Mouse (Mus musculus): ENCODE data around the gene Gpr55. TPM values are rescaled to one million over a fixed set of nuclear protein-coding genes. Genes with fewer than 3 reads are reported as not detected.

Gene Gpr55
- 1.2 and 2.1 TPM in 2 replicates for polyA plus RNA-seq (2012; rRNA removed)

DNA sequence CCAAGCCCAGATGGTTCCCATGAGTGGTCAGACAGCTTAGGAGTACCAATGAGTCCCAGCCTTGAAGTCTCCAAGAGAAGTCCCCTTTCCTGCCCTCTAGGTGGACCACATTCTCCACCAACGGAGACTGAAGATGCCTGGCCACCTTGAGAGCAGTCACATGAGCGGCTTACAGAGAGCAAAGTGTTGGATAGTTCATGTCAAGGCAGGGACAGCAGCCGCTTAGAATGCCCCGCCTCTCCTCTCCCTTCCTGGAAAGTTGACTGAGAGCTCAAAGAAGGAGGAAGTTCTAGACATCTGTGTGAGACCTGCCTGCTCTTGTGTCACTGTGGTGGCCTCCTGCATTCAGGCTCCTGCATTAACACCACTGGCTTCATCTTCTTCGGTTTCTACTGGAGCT lies at the start of gene Gpr55:
Gene Gpr55, minus strand, starts transcription at position 135 of the 400 bp plus-strand sequence.
- Histone ChIP-seq H3K4me1 (ENCODE audit: control insufficient read depth, insufficient read depth, insufficient read length) (peaks cover 23% of the 10 kb centered on the region; the same call in 1 of the 2 replicates), H3K36me3 (ENCODE audit: control insufficient read depth, insufficient read depth, low read length) (no peaks in the 10 kb centered on the region), H3K27me3 (ENCODE audit: control insufficient read depth, insufficient read depth, low read length) (no peaks in the 10 kb centered on the region), H3K4me3 (ENCODE audit: extremely low read depth, insufficient read depth, insufficient read length) (peak within 1 kb of the TSS; percentile 10), H3K27ac (ENCODE audit: insufficient read depth, low read length) (peak within 1 kb of the TSS; percentile 50)
- WGBS: 13% methylated on average over 5 of the region's 5 CpGs
- TF ChIP-seq POLR2A (IDR thresholded peaks at IDR 0.05; ENCODE audit: low read depth, low read length): no peak
- no peak for TF ChIP-seq CTCF (IDR thresholded peaks at IDR 0.05; ENCODE audit: extremely low read depth, insufficient read depth, insufficient read length, insufficient replicate concordance)
- peak; percentile 31 to 48 for DNase-seq (ENCODE audit: low read depth in 1 of 2, low spot score in 2 of 2)

- TF ChIP-seq CTCF (IDR thresholded peaks at IDR 0.05; ENCODE audit: extremely low read depth, insufficient read depth, insufficient read length, insufficient replicate concordance) (peak; percentile 80; the same call in 1 of the 2 replicates), POLR2A (IDR thresholded peaks at IDR 0.05; ENCODE audit: low read depth, low read length) (no peak)
- peak; percentile 47 to 79 for DNase-seq (ENCODE audit: low read depth in 1 of 2, low spot score in 2 of 2)
- no peak overlapping the region for H3K27ac ChIP-seq (ENCODE audit: insufficient read depth, low read length)
- no peaks in the 10 kb centered on the region for H3K36me3 ChIP-seq (ENCODE audit: control insufficient read depth, insufficient read depth, low read length)
- peaks cover 3% of the 10 kb centered on the region; the same call in 1 of the 2 replicates for H3K4me1 ChIP-seq (ENCODE audit: control insufficient read depth, insufficient read depth, insufficient read length)
- H3K4me3 ChIP-seq (ENCODE audit: extremely low read depth, insufficient read depth, insufficient read length): no peak overlapping the region
- H3K27me3 ChIP-seq (ENCODE audit: control insufficient read depth, insufficient read depth, low read length): no peaks in the 10 kb centered on the region
- 14% methylated on average over 7 of the region's 7 CpGs for WGBS
Measured at GRCm38 (mm10) chr1:86007778-86008177, 47.0 kb upstream of the Gpr55 start.

DNA sequence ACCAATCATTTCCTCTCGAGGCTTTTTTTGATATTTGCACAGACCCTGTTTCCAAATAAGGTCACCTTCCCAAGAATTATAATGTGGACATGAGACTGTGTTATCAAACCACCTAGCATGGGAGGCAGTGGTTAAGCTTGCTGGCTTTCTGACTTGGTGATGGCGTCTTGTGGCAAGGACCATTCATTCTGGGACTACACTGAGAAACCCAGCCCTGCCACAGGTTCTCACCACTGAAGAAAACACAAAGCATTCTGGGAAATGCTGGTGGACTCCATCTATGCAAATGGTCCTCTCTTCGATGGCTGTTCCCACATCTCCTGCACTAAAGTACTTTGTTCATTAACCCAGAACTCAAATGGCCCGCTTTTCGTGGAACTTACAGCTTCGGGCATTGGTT lies 45.2 kb upstream of the Gpr55 start:
- Histone ChIP-seq H3K4me3 (ENCODE audit: extremely low read depth, insufficient read depth, insufficient read length) (no peak overlapping the region), H3K4me1 (ENCODE audit: control insufficient read depth, insufficient read depth, insufficient read length) (peaks cover 3% of the 10 kb centered on the region; the same call in 1 of the 2 replicates), H3K36me3 (ENCODE audit: control insufficient read depth, insufficient read depth, low read length) (no peaks in the 10 kb centered on the region), H3K27me3 (ENCODE audit: control insufficient read depth, insufficient read depth, low read length) (no peaks in the 10 kb centered on the region), H3K27ac (ENCODE audit: insufficient read depth, low read length) (no peak overlapping the region)
- WGBS: 74% methylated on average over 6 of the region's 6 CpGs
- DNase-seq (ENCODE audit: low read depth in 1 of 2, low spot score in 2 of 2): no peak
- TF ChIP-seq POLR2A (IDR thresholded peaks at IDR 0.05; ENCODE audit: low read depth, low read length) (no peak), CTCF (IDR thresholded peaks at IDR 0.05; ENCODE audit: extremely low read depth, insufficient read depth, insufficient read length, insufficient replicate concordance) (no peak)

GRCm38 (mm10) chr1:86005540-86005939 lies 44.7 kb upstream of the Gpr55 start:
- peak overlapping the region; percentile 8; the same call in 1 of the 2 replicates for H3K27ac ChIP-seq (ENCODE audit: insufficient read depth, low read length)
- no peak overlapping the region for H3K4me3 ChIP-seq (ENCODE audit: extremely low read depth, insufficient read depth, insufficient read length)
- no peaks in the 10 kb centered on the region for H3K27me3 ChIP-seq (ENCODE audit: control insufficient read depth, insufficient read depth, low read length)
- DNase-seq (ENCODE audit: low read depth in 1 of 2, low spot score in 2 of 2): no peak
- peaks cover 3% of the 10 kb centered on the region; the same call in 1 of the 2 replicates for H3K4me1 ChIP-seq (ENCODE audit: control insufficient read depth, insufficient read depth, insufficient read length)
- WGBS: 70% methylated on average over 10 of the region's 10 CpGs
- TF ChIP-seq CTCF (IDR thresholded peaks at IDR 0.05; ENCODE audit: extremely low read depth, insufficient read depth, insufficient read length, insufficient replicate concordance): no peak
- H3K36me3 ChIP-seq (ENCODE audit: control insufficient read depth, insufficient read depth, low read length): no peaks in the 10 kb centered on the region

DNA sequence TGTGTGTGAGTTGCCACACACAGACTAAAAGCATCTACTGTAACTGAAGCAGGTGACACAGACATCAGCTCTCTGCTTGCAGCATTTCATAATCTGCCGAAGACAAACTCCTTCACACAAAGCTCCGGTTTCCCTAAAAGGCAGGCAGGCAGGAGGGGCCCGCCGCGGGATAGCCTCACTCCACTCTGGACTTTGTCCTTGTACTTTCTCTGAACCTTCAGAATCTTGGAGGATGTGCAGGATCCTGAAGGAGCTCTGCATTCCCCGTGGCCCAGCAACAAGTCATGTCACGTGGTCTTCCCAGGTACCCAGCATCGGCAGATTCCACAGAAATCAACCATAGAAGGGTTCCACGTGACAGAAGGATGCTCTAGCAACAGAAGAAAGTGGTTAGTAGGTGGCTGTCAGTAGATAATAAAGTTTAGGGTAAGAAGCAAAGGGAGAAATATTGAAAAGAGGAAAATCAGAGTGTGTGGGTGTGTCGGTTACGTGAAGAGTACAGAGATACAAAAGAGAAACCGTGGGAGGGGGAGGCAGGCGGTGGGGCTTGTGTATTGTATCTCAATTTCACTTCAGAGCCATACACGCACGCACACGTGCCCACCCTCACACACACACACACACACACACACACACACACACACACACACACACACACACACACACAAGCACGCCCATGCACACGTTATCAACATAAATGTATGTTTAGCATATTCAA lies 39.2 kb upstream of the Gpr55 start:
- Histone ChIP-seq H3K27me3 (ENCODE audit: control insufficient read depth, insufficient read depth, low read length) (no peaks in the 10 kb centered on the region), H3K27ac (ENCODE audit: insufficient read depth, low read length) (no peak overlapping the region), H3K4me1 (ENCODE audit: control insufficient read depth, insufficient read depth, insufficient read length) (peaks cover 3% of the 10 kb centered on the region; the same call in 1 of the 2 replicates), H3K36me3 (ENCODE audit: control insufficient read depth, insufficient read depth, low read length) (no peaks in the 10 kb centered on the region), H3K4me3 (ENCODE audit: extremely low read depth, insufficient read depth, insufficient read length) (no peak overlapping the region)
- no peak for DNase-seq (ENCODE audit: low read depth in 1 of 2, low spot score in 2 of 2)
- WGBS: 83% methylated on average over 18 of the region's 18 CpGs
- TF ChIP-seq CTCF (IDR thresholded peaks at IDR 0.05; ENCODE audit: extremely low read depth, insufficient read depth, insufficient read length, insufficient replicate concordance): no peak
- TF ChIP-seq POLR2A (IDR thresholded peaks at IDR 0.05; ENCODE audit: low read depth, low read length): no peak

DNA sequence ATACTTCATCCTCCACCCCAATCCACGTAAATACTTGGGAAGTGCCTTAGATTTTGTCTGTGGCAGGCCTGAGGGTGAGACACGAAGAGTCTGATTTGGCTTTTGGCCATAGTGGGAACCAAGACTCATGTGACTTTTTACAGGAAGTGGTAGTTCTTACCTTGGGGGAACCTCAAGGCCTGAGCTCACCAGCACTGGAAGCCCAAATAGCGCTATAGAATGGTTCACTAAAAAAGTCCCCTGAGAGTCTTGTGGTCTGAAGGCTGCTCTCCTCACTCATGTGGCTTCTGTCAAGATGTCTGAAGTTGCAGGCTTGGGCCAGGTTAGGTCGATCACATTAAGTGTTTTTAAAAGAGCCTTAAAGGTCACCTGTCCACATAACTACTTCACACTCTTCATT lies 37.2 kb upstream of the Gpr55 start:
- H3K27me3 ChIP-seq (ENCODE audit: control insufficient read depth, insufficient read depth, low read length): no peaks in the 10 kb centered on the region
- TF ChIP-seq CTCF (IDR thresholded peaks at IDR 0.05; ENCODE audit: extremely low read depth, insufficient read depth, insufficient read length, insufficient replicate concordance) (no peak), POLR2A (IDR thresholded peaks at IDR 0.05; ENCODE audit: low read depth, low read length) (no peak)
- H3K4me1 ChIP-seq (ENCODE audit: control insufficient read depth, insufficient read depth, insufficient read length): peaks cover 3% of the 10 kb centered on the region; the same call in 1 of the 2 replicates
- peak; percentile 19 to 56 for DNase-seq (ENCODE audit: low read depth in 1 of 2, low spot score in 2 of 2)
- 24% methylated on average over 4 of the region's 4 CpGs for WGBS
- no peak overlapping the region for H3K4me3 ChIP-seq (ENCODE audit: extremely low read depth, insufficient read depth, insufficient read length)
- no peaks in the 10 kb centered on the region for H3K36me3 ChIP-seq (ENCODE audit: control insufficient read depth, insufficient read depth, low read length)
- peak overlapping the region; percentile 48; the same call in 1 of the 2 replicates for H3K27ac ChIP-seq (ENCODE audit: insufficient read depth, low read length)

DNA sequence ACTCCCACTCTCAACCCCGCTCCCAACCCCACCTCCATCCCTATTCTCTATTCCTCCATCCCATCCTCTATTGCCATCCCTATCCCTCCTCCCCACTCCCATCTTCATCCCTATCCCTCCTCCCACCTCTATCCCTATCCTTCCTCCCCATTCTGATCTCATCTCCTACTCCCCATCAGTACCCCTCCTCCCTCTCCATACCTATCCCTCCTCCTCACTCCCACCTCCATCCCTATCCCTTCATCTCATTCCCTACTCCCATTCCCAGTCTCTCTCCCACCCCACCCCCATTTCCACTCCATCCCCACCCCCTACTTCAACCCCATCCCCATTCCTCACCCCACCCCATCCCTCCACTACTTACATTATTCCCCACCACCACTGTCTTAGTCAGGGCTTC lies 36.4 kb upstream of the Gpr55 start:
- WGBS: 94% methylated on average over 1 of the region's 1 CpGs
- no peaks in the 10 kb centered on the region for H3K36me3 ChIP-seq (ENCODE audit: control insufficient read depth, insufficient read depth, low read length)
- H3K27ac ChIP-seq (ENCODE audit: insufficient read depth, low read length): no peak overlapping the region
- H3K4me1 ChIP-seq (ENCODE audit: control insufficient read depth, insufficient read depth, insufficient read length): peaks cover 3% of the 10 kb centered on the region; the same call in 1 of the 2 replicates
- no peak for DNase-seq (ENCODE audit: low read depth in 1 of 2, low spot score in 2 of 2)
- no peaks in the 10 kb centered on the region for H3K27me3 ChIP-seq (ENCODE audit: control insufficient read depth, insufficient read depth, low read length)
- no peak overlapping the region for H3K4me3 ChIP-seq (ENCODE audit: extremely low read depth, insufficient read depth, insufficient read length)
- TF ChIP-seq POLR2A (IDR thresholded peaks at IDR 0.05; ENCODE audit: low read depth, low read length): no peak
- no peak for TF ChIP-seq CTCF (IDR thresholded peaks at IDR 0.05; ENCODE audit: extremely low read depth, insufficient read depth, insufficient read length, insufficient replicate concordance)

Measured in spleen, adult 2 months (tissue).